Mouse (Mus musculus) right cerebral cortex, postnatal 36 days (tissue): Measurements from ENCODE around the gene Adi1.

Experiments
- DNase-seq, 2 experiments: peaks; one replicate each; pipeline ENCODE4 v3.0.0; 2022; ENCODE audit warnings: low spot score in 2 of 2, mixed read lengths in 1 of 2

The Adi1 gene

DNA sequence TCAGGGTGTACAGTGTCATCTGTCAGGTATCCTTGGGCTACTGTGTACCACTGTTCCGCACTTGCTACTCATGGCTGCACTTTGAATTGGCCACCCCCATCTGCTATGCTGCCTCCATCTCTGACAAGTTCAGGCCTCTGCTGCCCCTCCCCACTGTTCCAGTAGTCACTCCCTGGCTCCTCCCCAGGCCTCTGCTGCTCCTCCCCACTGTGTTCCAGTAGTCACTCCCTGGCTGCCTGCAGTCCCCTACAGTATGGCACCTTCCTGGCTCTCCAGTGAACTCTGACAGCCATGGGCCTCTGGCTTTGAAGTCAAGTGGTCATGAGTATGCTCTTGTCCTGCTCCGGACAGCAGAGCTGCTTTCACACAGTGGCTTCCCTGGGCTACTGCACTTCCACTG is 19.2 kb downstream of the Adi1 start:
- no peak for DNase-seq

DNA sequence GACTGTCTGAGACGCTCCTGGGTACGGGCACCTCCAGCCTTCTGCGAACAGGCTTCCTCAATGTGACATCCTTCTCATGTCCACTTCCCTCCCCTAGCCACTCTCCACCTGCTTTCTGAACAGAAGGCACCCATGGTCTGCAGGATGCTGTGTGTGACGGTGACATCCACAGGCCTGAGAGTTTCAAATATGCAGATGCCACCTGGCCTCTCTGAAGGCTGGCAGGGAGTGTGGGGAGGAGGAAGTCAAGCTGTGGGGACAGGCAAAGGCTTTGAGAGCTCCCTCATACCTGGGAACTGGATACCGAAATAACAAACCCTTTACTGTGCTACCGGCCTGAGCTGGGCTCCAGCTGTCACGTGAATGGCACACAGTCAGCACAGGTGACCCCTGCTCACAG is 19.7 kb downstream of the Adi1 start:
- no peak for DNase-seq

DNA sequence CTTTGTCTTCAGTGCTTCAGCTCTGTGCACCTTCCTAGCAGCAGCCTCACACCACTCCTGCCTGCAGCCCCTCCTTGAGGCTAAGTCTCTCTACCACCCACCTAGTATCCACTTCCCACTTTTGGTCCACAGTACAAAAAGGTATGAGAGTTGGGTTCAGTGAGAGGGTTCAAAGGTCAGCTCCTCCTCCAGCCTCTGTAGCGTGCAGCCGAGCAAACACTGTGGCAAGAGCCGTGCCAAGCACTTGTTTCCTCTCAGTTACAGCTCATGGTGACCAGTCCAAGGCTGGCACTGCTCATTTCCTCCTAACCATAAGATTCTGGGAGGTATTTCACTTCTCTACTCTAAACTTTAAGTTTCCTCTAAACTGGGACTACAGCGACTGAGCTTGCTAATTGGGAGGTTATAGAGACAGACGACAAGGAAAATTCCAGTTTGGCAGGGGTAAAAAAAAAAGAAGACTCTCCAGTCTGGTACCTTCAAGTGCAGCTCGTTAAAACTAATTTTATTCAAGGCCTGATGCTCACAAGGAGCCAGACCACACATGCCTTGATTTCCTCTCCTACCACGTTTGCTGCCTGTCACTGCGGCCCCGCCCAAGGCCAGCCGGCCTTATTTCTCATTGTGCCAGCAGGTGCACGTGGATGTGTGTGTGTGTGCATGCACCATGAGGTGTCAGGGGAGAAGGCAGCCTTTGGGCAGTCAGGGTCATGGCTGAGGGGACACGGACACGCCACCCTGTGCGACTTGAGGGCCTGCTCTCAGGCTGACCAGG is 23.0 kb downstream of the Adi1 start:
- DNase-seq = no peak

DNA sequence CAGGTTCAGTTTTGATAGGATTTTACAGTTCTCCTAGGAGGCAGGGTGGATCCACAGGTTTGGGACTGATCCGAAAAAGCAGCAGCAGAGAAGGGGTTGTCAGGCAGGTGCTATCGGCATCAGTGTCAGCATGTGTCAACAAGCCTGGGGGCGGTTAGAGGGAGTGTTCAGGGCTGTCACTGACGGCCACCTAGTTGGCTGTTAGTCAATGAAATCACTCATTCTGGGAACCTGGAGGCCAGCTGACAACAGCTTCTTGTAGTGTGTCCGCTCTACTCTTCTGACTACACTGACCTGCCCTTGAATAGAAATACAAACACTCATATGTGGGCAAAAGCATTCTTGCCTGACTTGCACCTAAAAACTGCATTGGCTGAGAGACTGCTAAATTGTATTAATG is 24.1 kb downstream of the Adi1 start:
- no peak for DNase-seq

DNA sequence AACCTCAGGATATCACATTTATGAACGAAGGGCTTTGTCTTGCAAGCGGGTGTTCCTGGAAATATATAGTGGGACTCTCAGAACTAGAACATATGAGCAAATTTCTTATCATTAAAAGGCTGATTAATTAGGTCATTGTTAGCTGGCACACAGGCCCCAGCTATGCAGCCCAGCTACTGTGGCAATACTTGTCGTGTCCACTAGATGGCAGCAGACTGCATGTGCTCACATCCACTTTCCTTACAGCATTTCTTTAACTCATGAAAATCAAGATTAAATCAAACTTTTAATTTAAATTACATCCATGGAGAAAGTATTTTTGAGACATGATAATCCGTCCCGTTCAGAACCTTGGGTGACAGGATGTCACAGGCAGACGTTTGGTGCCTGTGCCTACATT is 24.6 kb downstream of the Adi1 start:
- peak; percentile 71 to 73 for DNase-seq

DNA sequence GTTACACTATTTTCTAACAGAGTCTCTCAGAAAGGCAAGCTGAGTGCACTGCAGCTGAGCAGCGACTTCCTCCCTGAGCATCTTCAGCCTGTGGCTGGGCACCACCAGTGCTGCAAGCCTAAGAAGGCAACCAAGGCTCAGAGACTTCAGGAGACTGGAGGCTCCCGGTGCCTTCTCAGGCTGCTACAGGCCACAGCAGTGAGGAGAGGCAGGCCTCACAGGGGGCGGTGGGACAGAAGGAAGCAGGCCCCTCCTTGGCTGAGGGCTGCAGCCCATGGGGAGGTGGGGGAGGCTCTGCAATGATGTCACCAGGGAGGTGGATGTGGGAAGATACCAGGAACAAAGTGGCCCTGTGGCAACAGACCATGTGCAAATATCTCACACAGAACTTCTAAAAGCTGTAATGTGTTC is 25.1 kb downstream of the Adi1 start:
- DNase-seq = no peak

DNA sequence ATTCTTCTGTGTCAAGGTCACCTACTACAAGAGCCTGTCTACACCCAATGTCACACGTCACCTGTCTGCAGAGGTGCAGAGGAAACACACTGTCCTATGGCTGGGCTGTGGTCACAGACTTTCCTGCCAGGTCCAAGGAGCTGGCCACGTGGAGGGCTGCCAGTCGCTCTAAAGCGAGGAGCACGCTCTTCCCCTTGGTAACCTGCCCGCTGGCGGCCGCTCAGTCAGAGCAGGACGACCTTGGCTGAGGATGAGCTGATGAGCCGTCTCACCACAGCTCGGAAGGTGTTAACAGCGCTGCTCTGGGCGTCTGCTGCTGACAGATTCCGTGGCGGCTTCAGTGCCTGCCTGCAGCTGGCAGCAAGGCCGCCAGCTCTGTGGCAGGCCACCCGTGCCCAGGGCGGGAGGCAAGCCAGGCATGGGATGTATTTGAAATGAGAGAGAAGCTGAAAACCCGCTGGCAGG is 25.6 kb downstream of the Adi1 start:
- peak; percentile 63 to 69 for DNase-seq

DNA sequence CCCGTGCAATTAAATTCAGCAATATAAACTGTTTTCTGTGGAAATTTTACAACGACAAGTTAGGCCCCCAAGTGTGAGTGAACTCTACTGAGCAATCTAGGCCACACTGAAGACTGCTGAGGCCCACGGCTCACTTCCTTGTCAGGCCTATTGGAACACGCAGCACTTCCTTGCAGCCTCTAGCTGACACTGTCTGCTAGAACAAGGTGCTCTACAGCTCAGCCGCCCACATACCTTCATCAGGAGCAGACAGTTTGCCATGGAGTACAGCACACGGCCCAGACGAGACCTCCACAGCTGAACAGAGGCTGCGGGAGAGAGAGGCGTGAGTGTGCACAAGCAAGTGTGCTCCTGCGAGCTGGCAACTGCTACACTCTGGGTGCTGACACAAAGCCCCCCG is 26.3 kb downstream of the Adi1 start:
- peak; percentile 45 to 79 for DNase-seq

DNA sequence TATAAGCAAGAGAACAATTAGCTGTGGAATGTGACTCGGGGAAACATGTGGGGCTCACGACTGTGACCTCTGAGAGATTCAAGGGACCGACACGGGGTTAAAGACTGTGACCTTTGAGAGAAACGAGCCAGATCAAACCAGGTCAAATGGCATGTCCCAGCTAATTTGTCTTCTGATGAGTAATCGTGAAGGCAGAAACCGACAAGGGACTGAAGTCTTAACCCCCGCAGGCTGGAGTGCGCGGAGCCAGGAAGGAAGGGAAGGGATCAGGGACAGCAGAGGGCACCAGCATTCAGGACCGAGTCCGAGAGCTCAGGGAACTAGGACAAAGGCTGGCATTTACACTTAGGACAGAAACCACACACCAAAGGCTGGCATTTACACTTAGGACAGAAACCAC is 29.4 kb downstream of the Adi1 start:
- DNase-seq = no peak

DNA sequence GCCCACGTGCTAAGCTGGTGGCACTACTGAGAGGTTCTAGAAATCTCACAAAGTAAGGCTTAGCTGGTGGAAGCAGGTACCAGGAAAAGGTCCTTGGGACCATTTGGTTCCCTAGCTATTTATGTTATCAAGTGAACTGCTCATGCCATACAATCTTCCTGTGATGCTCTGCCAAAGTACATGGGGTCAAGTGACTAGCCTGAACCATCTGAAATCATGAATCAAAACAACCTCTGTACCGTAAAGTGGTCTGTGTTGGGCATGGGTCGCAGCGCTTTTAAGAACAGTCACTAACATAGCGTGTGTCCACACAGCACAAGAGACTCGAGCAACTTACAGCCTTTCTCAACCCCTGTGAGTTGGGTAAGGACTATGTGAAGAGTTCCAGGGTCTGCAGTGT is 30.2 kb downstream of the Adi1 start:
- no peak for DNase-seq

DNA sequence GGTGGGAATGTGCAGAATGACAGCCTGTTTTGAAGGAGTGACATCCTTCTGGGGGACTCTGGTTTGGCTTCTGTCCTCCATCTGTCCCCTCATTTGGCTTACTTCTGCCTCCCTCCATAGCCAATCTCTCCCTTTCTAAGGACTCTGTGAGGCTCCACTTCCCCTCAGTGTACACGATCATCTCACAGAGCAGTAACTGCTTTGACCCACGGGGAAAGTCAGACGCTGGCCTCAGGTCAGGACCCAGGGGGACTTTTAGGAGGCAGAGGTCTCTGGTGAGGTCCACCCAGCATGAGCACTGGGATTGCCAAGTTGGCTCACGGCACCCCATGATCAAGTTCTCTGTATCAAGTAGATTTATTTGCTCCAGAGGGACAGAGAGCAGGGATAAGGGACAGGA is 33.1 kb downstream of the Adi1 start:
- no peak for DNase-seq

DNA sequence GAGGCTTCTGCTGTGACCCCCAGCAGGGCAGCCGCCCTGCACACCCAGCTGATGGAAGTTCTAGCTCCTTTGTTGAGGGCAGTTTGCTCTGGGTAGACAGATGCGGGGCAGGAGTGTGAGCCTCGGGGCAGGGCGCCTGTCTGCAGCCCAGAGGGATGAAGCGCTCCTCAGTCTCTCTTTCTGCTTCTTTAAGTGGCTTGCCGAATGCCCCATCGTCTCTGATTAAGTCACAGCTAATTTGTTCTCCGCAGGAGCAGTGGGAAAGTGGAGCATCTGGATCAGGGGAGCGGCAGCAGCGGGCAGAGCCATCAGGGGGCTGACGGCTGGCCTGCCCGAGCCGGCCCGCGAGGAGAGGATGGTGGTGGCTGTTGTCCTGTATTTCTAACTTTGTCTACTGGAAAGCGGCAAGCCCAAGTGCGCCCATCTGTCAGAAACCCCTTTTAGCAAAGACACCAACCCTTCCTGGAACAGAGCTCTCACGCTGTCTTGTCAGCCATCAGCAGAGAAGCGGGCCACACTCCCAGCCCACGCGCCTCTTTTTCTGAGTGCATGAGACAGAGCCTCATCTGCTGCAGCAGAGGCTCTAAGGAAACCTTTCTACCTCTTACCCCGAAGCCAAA is 35.6 kb downstream of the Adi1 start:
- peak; percentile 88 to 95 for DNase-seq

DNA sequence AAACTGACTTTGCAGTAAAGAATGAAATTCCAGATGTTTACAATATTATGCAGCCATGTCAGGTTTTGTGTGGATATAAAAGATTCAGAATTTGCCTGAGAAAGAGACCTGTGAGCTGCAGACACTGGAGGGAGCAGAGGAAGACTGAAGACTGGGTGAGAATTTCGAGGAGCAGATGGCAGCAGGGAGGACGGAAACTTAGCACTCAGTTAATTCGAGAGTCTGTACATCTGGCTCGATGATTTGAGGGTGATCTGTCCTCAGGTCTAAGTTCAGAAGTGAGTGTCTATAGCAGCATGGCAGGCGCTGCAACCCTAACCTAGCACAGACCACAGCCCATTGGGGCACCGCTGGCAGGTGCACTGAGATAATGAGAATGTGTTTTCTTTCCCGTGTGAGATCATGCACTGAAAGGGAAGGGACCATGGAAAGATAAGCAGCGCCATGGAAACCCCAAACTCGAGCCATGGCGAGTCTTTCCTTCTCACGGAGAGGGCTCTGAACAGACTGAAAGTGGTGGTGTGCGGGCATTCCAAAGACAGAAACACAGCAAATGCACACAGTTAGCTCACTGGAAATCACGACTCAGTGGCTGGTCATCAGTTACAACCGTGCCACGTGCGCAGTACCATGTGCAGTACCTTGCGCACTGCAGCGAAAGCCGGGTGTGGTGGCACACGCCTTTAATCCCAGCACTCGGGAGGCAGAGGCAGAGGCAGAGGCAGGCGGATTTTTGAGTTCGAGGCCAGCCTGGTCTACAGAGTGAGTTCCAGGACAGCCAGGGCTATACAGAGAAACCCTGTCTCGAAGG is 40.0 kb downstream of the Adi1 start:
- DNase-seq = no peak

DNA sequence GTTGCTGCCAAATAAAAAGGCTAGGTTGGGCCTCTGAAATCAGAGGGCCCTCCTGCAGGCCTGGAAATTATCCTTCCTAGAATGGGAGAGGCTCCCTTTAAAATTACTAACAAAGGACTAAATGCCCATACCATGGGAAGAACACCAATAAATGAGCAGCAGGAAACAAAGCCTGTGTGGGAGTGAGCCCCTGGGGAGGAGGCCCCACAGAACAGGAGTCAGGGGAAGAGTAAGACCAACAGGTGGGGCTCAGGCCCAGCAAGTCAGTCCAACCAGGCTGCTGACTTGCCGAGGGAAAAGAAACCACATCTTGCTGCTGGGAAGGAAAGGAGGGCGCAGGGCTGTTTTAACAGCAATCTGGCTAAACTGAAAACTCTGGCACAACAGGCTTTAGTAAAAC is 42.0 kb downstream of the Adi1 start:
- no peak for DNase-seq

DNA sequence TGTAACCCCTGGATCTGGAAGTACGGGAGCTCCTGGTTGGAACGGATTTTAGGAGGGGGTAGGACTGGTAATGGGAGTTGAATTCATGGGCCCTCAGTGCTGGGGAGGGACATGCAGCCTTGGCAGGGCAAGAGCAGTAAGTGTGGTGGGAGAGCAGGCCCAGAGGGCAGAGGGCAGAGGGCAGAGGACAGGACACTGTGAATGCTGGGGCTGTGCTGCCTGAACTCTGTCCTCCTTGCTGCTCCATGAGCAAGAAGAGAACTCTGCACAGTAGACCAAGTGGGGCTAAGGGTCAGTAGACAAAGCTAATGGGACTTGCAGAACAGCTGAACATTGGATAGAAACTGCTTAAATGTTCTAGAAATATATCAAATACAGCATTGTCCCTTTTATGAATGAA is 43.1 kb downstream of the Adi1 start:
- DNase-seq = no peak

DNA sequence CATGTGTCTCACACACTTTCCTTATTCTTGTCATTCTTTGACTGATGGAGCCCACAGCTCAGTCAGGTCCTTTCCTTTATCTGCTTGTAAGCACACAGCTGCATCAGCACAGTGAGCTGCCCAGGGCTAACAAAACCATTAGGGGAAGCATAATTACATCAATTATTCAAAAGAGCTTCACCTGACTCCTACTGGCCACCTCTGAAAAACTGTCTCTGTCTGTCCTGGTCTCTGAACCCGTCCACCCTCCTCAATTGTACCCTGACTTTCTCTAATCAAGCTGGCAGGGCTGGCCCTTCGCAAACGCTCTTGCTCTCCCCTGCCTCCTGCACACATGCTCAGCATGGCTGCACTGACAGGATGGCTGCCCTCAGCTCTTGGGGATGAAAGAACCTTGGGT is 49.3 kb downstream of the Adi1 start:
- DNase-seq = no peak

DNA sequence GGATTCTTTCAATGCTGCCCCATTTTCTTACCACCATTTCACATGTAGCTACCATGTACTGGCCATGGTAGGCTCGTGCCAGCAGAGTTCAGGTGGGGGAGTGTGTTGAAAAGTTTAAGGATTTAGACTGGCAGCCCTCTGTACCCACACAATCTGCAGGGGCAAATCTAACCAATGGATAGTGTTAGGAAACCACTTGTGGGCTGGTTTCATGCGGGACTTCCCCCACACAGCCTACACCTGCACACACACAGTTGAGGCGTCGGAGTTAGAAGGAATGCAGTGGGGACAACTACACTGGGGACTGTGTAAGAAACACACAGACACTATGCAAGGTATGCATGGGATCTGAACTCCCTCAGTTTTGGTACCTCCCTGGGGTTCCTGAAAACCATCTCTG is 51.2 kb downstream of the Adi1 start:
- no peak for DNase-seq

DNA sequence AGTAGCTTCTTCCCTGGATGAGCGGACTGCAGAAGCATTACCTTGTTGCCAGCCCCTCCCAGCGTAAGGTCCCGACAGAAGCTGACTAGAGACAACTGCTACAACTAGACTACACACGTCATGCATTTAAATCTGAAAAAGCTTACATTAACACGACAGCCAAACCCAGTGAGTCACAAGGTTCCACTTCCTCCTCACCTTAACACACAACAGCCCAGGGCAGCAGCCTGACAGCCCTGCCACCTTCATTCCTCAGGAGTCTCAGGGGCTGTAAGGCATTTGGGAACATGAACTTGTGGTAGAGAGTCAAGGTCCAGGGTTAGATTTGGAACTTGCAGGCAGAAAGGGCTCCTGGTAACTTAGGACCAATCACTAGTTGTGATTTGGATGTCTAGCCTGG is 52.0 kb downstream of the Adi1 start:
- DNase-seq = no peak
